Mouse (Mus musculus): Measurements from ENCODE around the gene Anxa6. TPM values are rescaled to one million over a fixed set of nuclear protein-coding genes. Genes with fewer than 3 reads are reported as not detected.
A peak's percentile ranks its signal among the peaks of the same experiment; 100 is the strongest.

The Anxa6 gene
- total and polyA plus RNA-seq, 3 experiments = 47.0 to 49.4 TPM; not detected in 1

DNA sequence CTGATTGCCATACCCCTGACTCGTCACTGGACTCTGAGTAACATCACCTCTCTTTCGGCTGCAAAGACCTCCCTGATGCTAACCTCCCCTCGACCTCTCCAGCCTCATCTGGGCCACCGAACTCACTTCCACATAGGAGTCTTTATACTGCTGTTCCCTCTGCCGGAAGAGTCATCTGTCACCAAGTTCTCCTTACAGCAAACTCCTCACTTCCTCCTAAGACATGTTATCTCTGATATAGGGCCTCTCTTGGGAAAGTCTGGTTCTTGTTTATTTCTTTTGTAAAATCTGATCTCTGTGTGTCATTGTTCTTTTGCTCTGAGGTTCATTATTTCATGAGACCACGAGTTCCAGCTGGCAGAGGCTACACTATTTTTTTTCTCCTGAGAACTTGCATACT is 25.0 kb downstream of the Anxa6 start (continued):
- TF ChIP-seq UBTF (IDR thresholded peaks at IDR 0.05; ENCODE audit: borderline replicate concordance, insufficient read depth, low read depth, low read length) = no peak

DNA sequence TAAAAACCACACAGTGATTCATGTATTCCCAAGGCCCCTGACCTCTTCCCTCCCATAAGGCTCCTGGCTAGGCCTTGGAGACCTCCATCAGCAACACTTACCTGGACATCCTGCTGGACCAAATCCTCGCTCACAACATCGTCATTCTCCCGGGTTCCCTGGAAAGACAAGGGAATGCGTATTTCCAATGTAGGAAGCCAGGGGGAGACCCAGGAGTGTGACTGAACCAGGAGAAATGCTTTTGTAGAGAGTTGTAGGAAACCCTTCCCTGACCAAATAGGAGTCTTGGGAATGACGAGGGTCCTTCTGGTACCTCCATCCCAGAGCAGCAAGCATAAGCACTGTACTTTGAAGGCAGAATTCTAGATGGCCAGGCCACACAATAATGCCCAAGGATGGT is 27.6 kb downstream of the Anxa6 start:
- H3K9me3 ChIP-seq (replicated peaks; ENCODE audit: insufficient read depth, low read length) = no peaks in the 10 kb centered on the region
- TF ChIP-seq POLR2AphosphoS5 (IDR thresholded peaks at IDR 0.05; ENCODE audit: borderline replicate concordance, low read depth, low read length) = no peak
- no peak for TF ChIP-seq ETS1 (IDR thresholded peaks at IDR 0.05; ENCODE audit: low read depth, low read length)
- no peak for TF ChIP-seq POLR2AphosphoS2 (IDR thresholded peaks at IDR 0.05; ENCODE audit: low read length)
- H3K36me3 ChIP-seq (ENCODE audit: control insufficient read depth in 1 of 2, insufficient read depth in 2 of 2, low read length in 2 of 2) = peaks cover 0 to 12% of the 10 kb centered on the region in 2 experiments; a peak in 2 of 4 replicates
- H3K27me3 ChIP-seq (ENCODE audit: control insufficient read depth in 1 of 2, insufficient read depth in 2 of 2, low read length in 2 of 2) = no peaks in the 10 kb centered on the region
- no peak overlapping the region for H3K4me3 ChIP-seq (ENCODE audit: control insufficient read depth in 1 of 2, insufficient read depth in 1 of 2, low read depth in 2 of 2, low read length in 2 of 2)
- DNase-seq (ENCODE audit: low read depth, low spot score) = no peak
- H3K9ac ChIP-seq (ENCODE audit: control insufficient read depth, low read depth, low read length, poor library complexity, severe bottlenecking) = no peak overlapping the region
- peaks cover 10 to 16% of the 10 kb centered on the region in 2 experiments for H3K4me1 ChIP-seq (ENCODE audit: control insufficient read depth in 1 of 2, insufficient read depth in 2 of 2, low read length in 2 of 2)
- no peaks in the 10 kb centered on the region for H3K79me2 ChIP-seq (ENCODE audit: control insufficient read depth, insufficient read depth, low read length, poor library complexity)
- no peak overlapping the region for H3K27ac ChIP-seq (ENCODE audit: control insufficient read depth, low read depth, low read length)

DNA sequence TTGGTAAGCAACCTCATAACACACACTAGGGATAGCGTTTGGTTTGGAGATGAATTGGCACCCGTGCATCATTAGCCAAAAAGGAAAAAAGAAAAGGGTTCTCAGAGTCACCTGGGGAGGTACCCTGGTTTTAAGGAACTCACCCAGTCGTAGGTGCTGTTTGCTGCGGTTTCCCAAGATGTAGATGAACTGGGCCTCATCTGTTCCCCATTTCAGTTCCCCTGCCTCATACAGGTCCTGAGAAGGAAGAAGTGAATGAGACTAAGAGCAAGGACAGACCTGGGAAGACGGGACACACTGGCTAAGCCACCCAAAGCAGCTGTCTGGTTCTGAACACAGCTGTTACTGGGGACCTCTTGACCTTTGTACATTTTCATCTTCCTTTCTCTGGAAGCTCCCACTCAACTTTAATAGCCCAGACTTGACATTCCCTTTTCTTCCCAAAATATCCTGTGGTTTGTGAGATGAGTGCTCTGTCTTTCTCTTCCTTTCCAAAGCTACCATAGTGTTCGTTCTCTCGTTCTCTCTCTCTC is 28.2 kb downstream of the Anxa6 start:
- TF ChIP-seq USF2 (IDR thresholded peaks at IDR 0.05; ENCODE audit: borderline replicate concordance in 1 of 2, insufficient read depth in 1 of 2, low read depth in 1 of 2, low read length in 2 of 2) = no peak
- TF ChIP-seq NELFE (IDR thresholded peaks at IDR 0.05; ENCODE audit: low read depth, low read length) = no peak
- TF ChIP-seq MXI1 (IDR thresholded peaks at IDR 0.05; ENCODE audit: low read depth, low read length) = no peak
- TF ChIP-seq ZC3H11A (IDR thresholded peaks at IDR 0.05; ENCODE audit: low read depth, low read length) = no peak
- no peak for TF ChIP-seq SMC3 (IDR thresholded peaks at IDR 0.05; ENCODE audit: low read depth, low read length)
- no peak for TF ChIP-seq MYC (IDR thresholded peaks at IDR 0.05; ENCODE audit: low read depth, low read length)
- no peak for TF ChIP-seq UBTF (IDR thresholded peaks at IDR 0.05; ENCODE audit: borderline replicate concordance, insufficient read depth, low read depth, low read length)
- no peak for TF ChIP-seq EP300 (IDR thresholded peaks at IDR 0.05; ENCODE audit: low read depth in 1 of 2, low read length in 2 of 2)

DNA sequence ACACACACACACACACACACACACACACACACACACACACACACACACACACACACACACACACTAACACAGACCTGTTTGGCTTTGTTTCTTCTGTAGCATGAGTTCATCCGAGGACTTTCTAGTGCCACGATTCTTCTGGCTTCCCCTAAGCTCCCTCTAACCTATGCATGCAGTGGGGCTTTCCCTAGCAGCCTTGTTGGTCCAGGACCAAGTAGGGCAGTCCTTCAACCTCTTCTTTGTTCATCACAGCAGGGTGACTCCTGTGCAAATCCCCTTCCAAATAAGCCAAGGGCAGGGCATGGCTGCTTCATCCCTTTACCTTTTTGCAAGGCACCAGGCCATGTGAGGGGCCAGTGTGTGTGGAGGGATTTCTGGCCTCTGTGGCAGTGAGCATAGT is 34.5 kb downstream of the Anxa6 start:
- Histone ChIP-seq H3K9ac (ENCODE audit: control insufficient read depth, low read depth, low read length, poor library complexity, severe bottlenecking) (no peak overlapping the region), H3K79me2 (ENCODE audit: control insufficient read depth, insufficient read depth, low read length, poor library complexity) (no peaks in the 10 kb centered on the region), H3K9me3 (replicated peaks; ENCODE audit: insufficient read depth, low read length) (no peaks in the 10 kb centered on the region), H3K27ac (ENCODE audit: control insufficient read depth, low read depth, low read length) (no peak overlapping the region), H3K27me3 (ENCODE audit: control insufficient read depth in 1 of 2, insufficient read depth in 2 of 2, low read length in 2 of 2) (no peaks in the 10 kb centered on the region), H3K4me1 (ENCODE audit: control insufficient read depth in 1 of 2, insufficient read depth in 2 of 2, low read length in 2 of 2) (0 out of 4 replicates have a peak, but pooled peaks cover 0 to 5% of the 10 kb centered on the region in 2 experiments), H3K36me3 (ENCODE audit: control insufficient read depth in 1 of 2, insufficient read depth in 2 of 2, low read length in 2 of 2) (no peaks in the 10 kb centered on the region), H3K4me3 (ENCODE audit: control insufficient read depth in 1 of 2, insufficient read depth in 1 of 2, low read depth in 2 of 2, low read length in 2 of 2) (peak overlapping the region in 1 of 2 experiments; percentile 31; a peak in 1 of 4 replicates)
- peak; percentile 30 for DNase-seq (ENCODE audit: low read depth, low spot score)
- TF ChIP-seq TBP (IDR thresholded peaks at IDR 0.05; ENCODE audit: low read depth, low read length) = no peak

More for the DNA sequence above, 28.2 kb downstream of the Anxa6 start:
- Histone ChIP-seq H3K27ac (ENCODE audit: control insufficient read depth, low read depth, low read length) (no peak overlapping the region), H3K79me2 (ENCODE audit: control insufficient read depth, insufficient read depth, low read length, poor library complexity) (no peaks in the 10 kb centered on the region), H3K4me1 (ENCODE audit: control insufficient read depth in 1 of 2, insufficient read depth in 2 of 2, low read length in 2 of 2) (peaks cover 10 to 16% of the 10 kb centered on the region in 2 experiments), H3K27me3 (ENCODE audit: control insufficient read depth in 1 of 2, insufficient read depth in 2 of 2, low read length in 2 of 2) (no peaks in the 10 kb centered on the region), H3K9ac (ENCODE audit: control insufficient read depth, low read depth, low read length, poor library complexity, severe bottlenecking) (no peak overlapping the region), H3K9me3 (replicated peaks; ENCODE audit: insufficient read depth, low read length) (no peaks in the 10 kb centered on the region), H3K4me3 (ENCODE audit: control insufficient read depth in 1 of 2, insufficient read depth in 1 of 2, low read depth in 2 of 2, low read length in 2 of 2) (no peak overlapping the region), H3K36me3 (ENCODE audit: control insufficient read depth in 1 of 2, insufficient read depth in 2 of 2, low read length in 2 of 2) (peaks cover 0 to 12% of the 10 kb centered on the region in 2 experiments; a peak in 2 of 4 replicates)
- no peak for DNase-seq (ENCODE audit: low read depth, low spot score)
